Mouse (Mus musculus) testis, postnatal 10 days (tissue): ENCODE measurements around the gene Tnni3k.
A peak's percentile ranks its signal among the peaks of the same experiment; 100 is the strongest.

Source experiments
- DNase-seq: peaks from one replicate; pipeline ENCODE4 v3.0.0; 2021; ENCODE audit warnings: low spot score

Tnni3k gene

GRCm38 (mm10) chr3:154764115-154764514 lies 291.1 kb downstream of the Tnni3k start:
- DNase-seq: peak; percentile 51

GRCm38 (mm10) chr3:154763374-154763773 lies 291.8 kb downstream of the Tnni3k start:
- DNase-seq: no peak

DNA sequence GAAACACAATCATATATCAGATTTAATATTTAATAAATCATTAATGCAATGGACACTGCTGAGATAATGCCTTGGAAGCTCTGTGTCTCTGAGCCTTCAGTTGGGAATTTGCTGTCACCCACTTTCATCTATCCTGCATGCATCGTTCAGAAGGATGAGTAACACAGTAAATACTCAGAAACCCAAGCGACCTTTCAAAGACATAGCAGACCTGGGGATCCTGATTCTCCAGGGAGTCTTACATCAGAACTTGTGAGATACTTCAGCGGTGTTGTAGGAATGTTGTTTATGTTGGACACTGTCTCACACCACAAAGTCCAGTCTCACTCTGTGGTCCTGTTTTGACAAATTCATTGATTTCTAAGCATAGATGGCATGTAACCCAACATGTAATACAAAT lies 294.1 kb downstream of the Tnni3k start:
- DNase-seq: no peak

DNA sequence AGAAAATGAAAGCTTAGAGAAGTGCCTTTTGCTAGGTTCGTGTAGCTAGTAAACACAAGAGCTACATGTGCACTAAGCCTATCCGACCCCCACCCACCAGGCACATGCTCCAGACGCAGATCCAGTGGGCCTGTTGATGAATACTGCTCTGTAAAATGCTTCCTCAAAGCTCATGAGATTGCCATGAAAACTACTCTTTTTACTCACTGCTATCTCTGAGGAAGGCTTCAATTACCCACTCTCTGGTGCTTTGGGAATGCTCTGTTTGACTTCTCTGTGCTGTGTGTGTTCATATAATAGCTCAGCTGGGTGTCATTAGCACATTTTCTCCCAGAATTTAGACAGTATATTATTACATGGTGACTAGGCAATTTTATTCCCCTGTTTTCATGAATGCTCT lies 297.1 kb downstream of the Tnni3k start:
- DNase-seq: no peak

DNA sequence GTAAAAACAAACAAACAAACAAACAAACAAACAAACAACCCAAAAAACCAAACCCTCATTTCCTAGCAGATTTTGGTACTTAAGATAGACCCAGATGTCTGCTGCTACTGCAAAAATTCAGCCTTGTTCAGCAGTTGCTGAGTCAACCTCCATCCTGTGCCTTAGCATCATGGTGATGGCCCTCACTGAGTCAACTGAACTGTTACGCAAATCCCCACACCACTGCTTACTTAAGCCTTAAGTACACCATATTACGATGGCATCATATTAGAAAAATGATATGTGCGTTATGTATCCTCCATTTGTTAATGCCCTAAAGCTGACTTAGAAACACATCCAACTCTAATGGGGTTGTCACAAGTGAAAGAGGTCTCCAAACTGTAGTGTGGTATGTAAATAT lies 300.0 kb downstream of the Tnni3k start:
- DNase-seq: no peak

DNA sequence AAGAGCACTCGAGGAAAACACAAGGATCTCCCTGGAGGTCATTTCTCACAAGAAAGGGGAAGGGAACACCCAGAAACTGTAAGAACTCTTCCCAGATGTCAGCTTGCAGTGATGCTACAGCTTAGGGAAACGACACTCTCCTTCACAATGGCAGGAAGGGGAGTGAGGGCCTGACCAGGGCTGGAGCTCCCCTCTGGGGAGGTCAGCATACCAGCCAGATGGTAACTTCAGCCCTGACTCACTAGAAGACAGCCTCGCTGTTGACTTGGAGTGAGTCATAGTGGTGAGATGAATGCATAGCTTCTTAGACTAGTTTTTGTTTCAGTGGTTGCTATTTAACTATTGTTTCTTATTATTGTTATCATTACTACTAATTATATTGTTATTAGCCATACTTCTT lies 300.7 kb downstream of the Tnni3k start:
- DNase-seq: no peak

- DNase-seq: no peak
Measured at GRCm38 (mm10) chr3:154744317-154744716, 310.9 kb downstream of the Tnni3k start.

GRCm38 (mm10) chr3:154742927-154743326 lies 312.3 kb downstream of the Tnni3k start:
- DNase-seq: no peak

DNA sequence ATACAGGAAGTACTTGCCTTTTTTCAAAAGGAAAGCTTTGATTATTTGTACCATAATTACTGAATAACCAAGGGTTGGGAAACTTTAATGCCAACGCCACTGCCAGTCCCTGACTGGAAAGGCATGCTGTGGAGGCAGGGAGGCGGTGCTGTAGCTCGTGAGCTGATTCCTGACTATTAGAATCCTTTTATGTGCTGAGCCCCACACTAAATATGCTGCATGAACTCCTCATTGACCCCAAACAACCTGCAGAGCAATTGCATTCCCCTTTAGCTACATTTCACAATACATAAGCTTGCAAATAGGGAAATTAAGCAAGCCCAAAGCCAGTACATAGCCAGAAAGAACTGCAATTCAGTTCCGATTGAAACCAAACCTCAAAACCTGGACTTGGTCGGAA lies 313.7 kb downstream of the Tnni3k start:
- no peak for DNase-seq
